Mouse (Mus musculus) intestine, embryonic 16.5 days (tissue): Measurements from ENCODE around the gene Kdm1a. TPM values are rescaled to one million over a fixed set of nuclear protein-coding genes. Genes with fewer than 3 reads are reported as not detected.
A peak's percentile ranks its signal among the peaks of the same experiment; 100 is the strongest.

Experiments
- ATAC-seq: fragments of 200-750 bp; cut with Nextera tagmentation; 2 replicates; pipeline ENCODE4 v1.8.0; 2017; ENCODE audit warnings: moderate TSS enrichment, moderate library complexity
- H3K27ac ChIP-seq: fragments of 300-500 bp; sonication (generic); 2 replicates; pipeline ENCODE4 v1.5.1; 2014; ENCODE audit warnings: mild to moderate bottlenecking, low read length
- H3K27me3 ChIP-seq: fragments of 300-500 bp; sonication (generic); replicated peaks from 2 replicates; pipeline ENCODE4 v1.6.1; 2014; ENCODE audit warnings: low read length, control low read depth, mixed read lengths; ENCODE audit not compliant: control insufficient read depth, insufficient read depth
- H3K36me3 ChIP-seq: fragments of 300-500 bp; sonication (generic); 2 replicates; pipeline ENCODE4 v1.6.1; 2014; ENCODE audit warnings: low read length, control low read depth; ENCODE audit not compliant: control insufficient read depth, insufficient read depth
- H3K4me1 ChIP-seq: fragments of 300-500 bp; sonication (generic); 2 replicates; pipeline ENCODE4 v1.6.1; 2014; ENCODE audit warnings: low read length, control low read depth, mixed read lengths; ENCODE audit not compliant: control insufficient read depth, insufficient read depth
- H3K4me2 ChIP-seq: fragments of 300-500 bp; sonication (generic); 2 replicates; pipeline ENCODE4 v1.6.1; 2014; ENCODE audit warnings: low read depth, low read length, control low read depth
- H3K4me3 ChIP-seq: fragments of 300-500 bp; sonication (generic); 2 replicates; pipeline ENCODE4 v1.5.1; 2014; ENCODE audit warnings: mild to moderate bottlenecking, low read length
- H3K9ac ChIP-seq: fragments of 300-500 bp; sonication (generic); 2 replicates; pipeline ENCODE4 v1.6.1; 2014; ENCODE audit warnings: low read depth, low read length
- H3K9me3 ChIP-seq: fragments of 300-500 bp; sonication (generic); 2 replicates; pipeline ENCODE4 v1.6.1; 2016; ENCODE audit warnings: low read length, control low read depth; ENCODE audit not compliant: control insufficient read depth
- WGBS: fragments of 180-500 bp; shearing (Covaris S2); extraction: QIAGEN DNeasy Blood & Tissue Kit; methylation state at CpG from one replicate; pipeline ENCODE4 v1.1.7; 2014; 5-methylcytosine and 5-hydroxymethylcytosine counted together
- polyA plus RNA-seq: library from polyadenylated mRNA; unstranded; fragments of >200 nt; fragmentation: Nextera tagmentation; extraction: Ambion mirVana; gene quantifications from 2 replicates; pipeline ENCODE4 v1.2.1, GENCODE M21; 2015

Gene Kdm1a
- polyA plus RNA-seq, 1 experiment from 2014 or later = 14.0 TPM

DNA sequence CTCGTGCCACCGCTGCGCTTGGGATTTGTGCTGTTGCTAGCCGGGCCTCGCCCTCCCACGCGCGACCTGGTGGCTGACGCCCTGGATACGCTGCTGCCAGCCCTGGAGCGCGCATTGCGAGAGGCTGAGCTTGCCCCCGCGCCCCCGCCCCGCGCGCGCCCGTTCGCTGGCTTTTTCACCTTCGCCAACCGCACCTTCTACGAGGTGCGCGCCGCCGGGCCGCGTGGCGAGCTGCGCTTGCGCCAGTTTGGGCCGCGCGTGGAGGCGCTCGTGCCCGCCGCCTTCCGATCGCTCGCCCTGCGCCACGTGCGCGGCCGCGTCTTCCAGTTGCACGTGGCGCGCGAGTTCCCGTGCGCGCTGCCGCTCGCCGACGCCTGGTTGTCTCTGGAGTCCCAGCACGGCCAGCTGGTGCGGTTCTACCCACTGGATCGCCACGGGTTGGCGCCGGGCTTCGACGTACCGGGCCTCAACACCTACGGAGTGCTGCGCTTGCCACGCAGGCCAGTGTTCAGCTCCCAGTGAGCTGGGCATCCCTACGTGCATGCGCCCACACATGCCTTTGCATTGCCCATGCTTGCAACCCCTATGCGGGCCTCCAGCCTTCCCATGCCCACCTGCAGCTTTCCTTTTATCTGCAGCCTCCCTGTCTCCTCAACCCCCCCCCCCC is 35.2 kb upstream of the Kdm1a start:
- H3K27ac ChIP-seq = no peak overlapping the region
- ATAC-seq = peak; percentile 50
- peaks cover 8% of the 10 kb centered on the region for H3K4me1 ChIP-seq
- 2% methylated on average over 75 of the region's 76 CpGs for WGBS
- H3K27me3 ChIP-seq = peaks cover 22% of the 10 kb centered on the region
- peak overlapping the region; percentile 83 for H3K4me2 ChIP-seq
- H3K9ac ChIP-seq = peak overlapping the region; percentile 41
- H3K4me3 ChIP-seq = peak overlapping the region; percentile 45
- no peaks in the 10 kb centered on the region for H3K9me3 ChIP-seq
- H3K36me3 ChIP-seq = no peaks in the 10 kb centered on the region

GRCm38 (mm10) chr4:136636983-136637562 is 34.5 kb upstream of the Kdm1a start:
- Histone ChIP-seq H3K36me3 (no peaks in the 10 kb centered on the region), H3K4me3 (peak overlapping the region; percentile 45), H3K4me2 (peak overlapping the region; percentile 83), H3K9me3 (no peaks in the 10 kb centered on the region), H3K4me1 (peaks cover 8% of the 10 kb centered on the region), H3K27ac (no peak overlapping the region), H3K9ac (peak overlapping the region; percentile 41), H3K27me3 (peaks cover 22% of the 10 kb centered on the region)
- WGBS = 19% methylated on average over 37 of the region's 37 CpGs
- ATAC-seq = peak; percentile 40; the same call in 1 of the 2 replicates

- H3K9ac ChIP-seq = no peak overlapping the region
- no peaks in the 10 kb centered on the region for H3K9me3 ChIP-seq
- ATAC-seq = no peak
- no peak overlapping the region for H3K4me3 ChIP-seq
- peaks cover 8% of the 10 kb centered on the region for H3K4me1 ChIP-seq
- peaks cover 22% of the 10 kb centered on the region for H3K27me3 ChIP-seq
- H3K4me2 ChIP-seq = no peak overlapping the region
- 63% methylated on average over 5 of the region's 5 CpGs for WGBS
- no peaks in the 10 kb centered on the region for H3K36me3 ChIP-seq
- no peak overlapping the region for H3K27ac ChIP-seq
Observed at GRCm38 (mm10) chr4:136636511-136636910, 34.0 kb upstream of the Kdm1a start.

DNA sequence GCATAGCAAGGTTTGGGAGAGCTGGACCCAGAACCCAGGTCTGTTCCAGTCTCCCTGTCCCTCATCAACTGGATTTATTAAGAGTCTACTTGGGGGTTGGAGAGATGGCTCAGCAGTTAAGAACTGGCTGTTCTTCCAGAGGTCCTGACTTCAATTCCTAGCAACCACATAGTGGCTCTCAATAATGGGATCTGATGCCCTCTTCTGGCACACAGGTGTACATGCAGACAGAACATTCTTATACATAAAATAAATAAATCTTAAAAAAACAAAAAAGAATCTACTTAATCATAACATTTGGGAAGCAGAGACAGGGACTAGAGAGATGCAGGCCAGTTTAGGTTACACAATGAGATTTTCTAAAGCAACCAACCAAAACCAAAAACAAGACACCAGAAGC is 33.5 kb upstream of the Kdm1a start:
- Histone ChIP-seq H3K9ac (no peak overlapping the region), H3K4me2 (no peak overlapping the region), H3K27me3 (peaks cover 22% of the 10 kb centered on the region), H3K27ac (no peak overlapping the region), H3K36me3 (no peaks in the 10 kb centered on the region), H3K4me1 (peaks cover 11% of the 10 kb centered on the region), H3K4me3 (no peak overlapping the region), H3K9me3 (no peaks in the 10 kb centered on the region)
- ATAC-seq = no peak

DNA sequence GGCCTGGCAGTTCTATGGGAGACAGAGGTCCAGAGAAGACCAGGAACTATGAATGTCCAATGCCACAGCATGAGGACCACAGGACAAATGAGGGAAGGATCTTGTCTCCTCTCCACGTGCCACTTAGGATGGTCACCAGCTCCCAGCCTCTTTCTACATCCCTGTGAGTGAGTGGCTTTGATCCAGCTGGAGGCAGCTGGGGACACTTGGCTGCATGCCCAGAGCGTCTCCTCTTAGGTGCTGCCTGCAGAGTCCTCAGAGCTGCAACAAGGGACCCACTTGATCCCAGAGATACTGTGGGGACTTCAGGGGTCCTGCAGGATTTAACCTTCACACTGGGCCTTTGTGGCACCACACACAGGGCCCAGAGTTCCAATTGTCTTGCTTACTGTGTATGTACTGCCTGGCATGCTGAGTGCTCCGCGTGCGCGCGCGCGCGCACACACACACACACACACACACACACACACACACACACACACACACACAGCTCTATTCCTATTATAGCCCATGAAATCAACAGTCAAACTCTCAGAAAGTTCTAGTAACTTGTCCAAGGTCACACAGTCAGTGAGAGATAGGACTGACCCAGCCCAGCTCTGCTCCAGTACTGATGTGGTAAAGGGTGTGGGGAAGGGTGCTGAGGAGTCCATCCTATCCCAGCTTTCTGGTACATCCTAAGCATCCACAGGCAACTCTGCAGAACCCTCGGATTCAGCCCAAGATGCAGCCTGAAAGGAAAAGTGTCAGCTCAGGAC is 28.9 kb upstream of the Kdm1a start:
- no peak overlapping the region for H3K4me3 ChIP-seq
- H3K4me2 ChIP-seq = no peak overlapping the region
- ATAC-seq = 0 out of 2 replicates have a peak, but pooled peaks have one; percentile 42
- H3K9me3 ChIP-seq = no peaks in the 10 kb centered on the region
- H3K4me1 ChIP-seq = 0 out of 2 replicates have a peak, but pooled peaks cover 3% of the 10 kb centered on the region
- peaks cover 1% of the 10 kb centered on the region for H3K27me3 ChIP-seq
- H3K27ac ChIP-seq = no peak overlapping the region
- no peaks in the 10 kb centered on the region for H3K36me3 ChIP-seq
- H3K9ac ChIP-seq = no peak overlapping the region
- WGBS = 81% methylated on average over 11 of the region's 11 CpGs

GRCm38 (mm10) chr4:136626590-136626989 is 24.1 kb upstream of the Kdm1a start:
- no peak overlapping the region for H3K9ac ChIP-seq
- 0 out of 2 replicates have a peak, but pooled peaks cover 3% of the 10 kb centered on the region for H3K4me1 ChIP-seq
- no peaks in the 10 kb centered on the region for H3K9me3 ChIP-seq
- no peak for ATAC-seq
- H3K36me3 ChIP-seq = no peaks in the 10 kb centered on the region
- H3K27ac ChIP-seq = no peak overlapping the region
- no peaks in the 10 kb centered on the region for H3K27me3 ChIP-seq
- 63% methylated on average over 6 of the region's 6 CpGs for WGBS
- H3K4me2 ChIP-seq = no peak overlapping the region
- no peak overlapping the region for H3K4me3 ChIP-seq

GRCm38 (mm10) chr4:136622388-136622787 is 19.9 kb upstream of the Kdm1a start, which contains the start of gene Lactbl1:
Gene Lactbl1, plus strand, starts transcription at chr4:136622621.
- WGBS = 61% methylated on average over 6 of the region's 6 CpGs

DNA sequence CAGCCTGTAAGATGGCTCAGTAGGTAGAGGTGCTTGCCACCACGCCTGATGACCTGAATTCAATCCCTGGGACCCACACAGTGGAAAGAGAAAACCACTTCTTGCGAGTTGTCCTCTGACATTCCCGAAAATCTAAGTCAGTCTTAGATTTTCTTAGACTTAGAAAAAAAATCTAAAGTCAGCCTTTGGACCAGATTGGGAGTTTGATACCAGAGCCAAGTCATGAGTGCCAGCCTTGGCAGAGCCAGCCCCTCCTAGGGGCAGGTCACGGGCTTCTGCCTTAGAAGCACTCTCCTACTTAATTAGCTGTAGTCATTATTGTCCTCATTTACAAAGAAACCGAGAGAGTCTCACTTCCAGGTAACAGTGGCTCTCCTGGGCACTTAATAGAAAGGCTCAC is 19.4 kb upstream of the Kdm1a start:
- WGBS = 63% methylated on average over 5 of the region's 5 CpGs
- Histone ChIP-seq H3K9me3 (no peaks in the 10 kb centered on the region), H3K4me3 (no peak overlapping the region), H3K4me2 (no peak overlapping the region), H3K27me3 (no peaks in the 10 kb centered on the region), H3K27ac (no peak overlapping the region), H3K4me1 (no peaks in the 10 kb centered on the region), H3K9ac (no peak overlapping the region), H3K36me3 (no peaks in the 10 kb centered on the region)
- no peak for ATAC-seq

More at GRCm38 (mm10) chr4:136622388-136622787, 19.9 kb upstream of the Kdm1a start, which contains the start of gene Lactbl1:
- no peaks in the 10 kb centered on the region for H3K36me3 ChIP-seq
- no peaks in the 10 kb centered on the region for H3K27me3 ChIP-seq
- no peak within 1 kb of the TSS for H3K4me2 ChIP-seq
- no peak within 1 kb of the TSS for H3K27ac ChIP-seq
- no peaks in the 10 kb centered on the region for H3K9me3 ChIP-seq
- H3K4me3 ChIP-seq = no peak within 1 kb of the TSS
- no peak for ATAC-seq
- no peak within 1 kb of the TSS for H3K9ac ChIP-seq
- H3K4me1 ChIP-seq = no peaks in the 10 kb centered on the region

- Histone ChIP-seq H3K4me1 (no peaks in the 10 kb centered on the region), H3K27me3 (no peaks in the 10 kb centered on the region), H3K4me3 (no peak overlapping the region), H3K9me3 (no peaks in the 10 kb centered on the region), H3K9ac (no peak overlapping the region), H3K36me3 (no peaks in the 10 kb centered on the region), H3K4me2 (no peak overlapping the region), H3K27ac (no peak overlapping the region)
- no peak for ATAC-seq
- 0% methylated on average over 1 of the region's 1 CpGs for WGBS
Observed at GRCm38 (mm10) chr4:136621336-136621735, 18.8 kb upstream of the Kdm1a start.
